Mouse (Mus musculus) megakaryocyte, embryonic 14.5 days (primary cell): ENCODE measurements around the gene Vps26b. TPM values are rescaled to one million over a fixed set of nuclear protein-coding genes. Genes with fewer than 3 reads are reported as not detected.

ENCODE experiments used
- H3K27me3 ChIP-seq: replicated peaks from 2 replicates; pipeline ENCODE3; 2012; ENCODE audit warnings: inconsistent platforms
- H3K36me3 ChIP-seq: replicated peaks from 2 replicates; pipeline ENCODE3; 2012; ENCODE audit warnings: low read length, inconsistent platforms, mixed read lengths
- H3K4me1 ChIP-seq: 2 replicates; pipeline ENCODE4 v1.6.1; 2012; ENCODE audit warnings: inconsistent platforms
- H3K4me3 ChIP-seq: replicated peaks from 2 replicates; pipeline ENCODE3; 2012; ENCODE audit warnings: moderate library complexity, mild to moderate bottlenecking, inconsistent platforms
- H3K9me3 ChIP-seq: 2 replicates; pipeline ENCODE4 v1.6.1; 2012; ENCODE audit warnings: inconsistent platforms
- FLI1 ChIP-seq: IDR thresholded peaks from 2 replicates; pipeline ENCODE4 v1.6.1; 2012; ENCODE audit warnings: low read length, inconsistent platforms, mixed read lengths
- GATA1 ChIP-seq: IDR thresholded peaks from 3 replicates; pipeline ENCODE4 v1.6.1; 2012; ENCODE audit warnings: mixed read lengths, low read length, inconsistent platforms, borderline replicate concordance
- polyA plus RNA-seq: library from polyadenylated mRNA; stranded (reverse); fragments of >175 nt; gene quantifications from 2 replicates; pipeline ENCODE4 v1.2.3, GENCODE M21; 2012; ENCODE audit warnings: low replicate concordance; ENCODE audit not compliant: insufficient read depth

The Vps26b gene
- polyA plus RNA-seq, 1 experiment = 21.3 TPM

DNA sequence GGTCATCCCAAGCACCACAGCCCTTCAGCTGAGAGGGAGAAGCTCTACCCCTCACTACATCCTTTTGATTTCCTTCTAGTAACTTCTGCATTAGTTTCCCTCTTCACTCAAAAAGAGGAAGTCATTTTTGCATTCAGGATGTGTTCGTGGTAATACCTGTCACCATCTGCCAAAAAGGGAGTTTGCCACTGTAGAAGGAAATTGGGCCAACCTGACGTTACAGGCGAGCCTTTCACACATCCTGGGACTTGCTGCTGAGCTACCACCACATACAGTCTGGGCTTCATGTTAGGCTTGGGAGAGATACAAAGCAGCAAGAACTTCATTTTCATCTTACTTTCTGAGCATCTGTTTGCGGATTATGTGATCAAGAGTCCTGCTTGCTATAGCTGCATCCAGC is 6.2 kb downstream of the Vps26b start:
- no peak for TF ChIP-seq FLI1
- TF ChIP-seq GATA1 = no peak
- Histone ChIP-seq H3K4me1 (peaks cover 59% of the 10 kb centered on the region), H3K27me3 (no peaks in the 10 kb centered on the region), H3K4me3 (no peak overlapping the region), H3K9me3 (no peaks in the 10 kb centered on the region), H3K36me3 (peaks cover 46% of the 10 kb centered on the region)

DNA sequence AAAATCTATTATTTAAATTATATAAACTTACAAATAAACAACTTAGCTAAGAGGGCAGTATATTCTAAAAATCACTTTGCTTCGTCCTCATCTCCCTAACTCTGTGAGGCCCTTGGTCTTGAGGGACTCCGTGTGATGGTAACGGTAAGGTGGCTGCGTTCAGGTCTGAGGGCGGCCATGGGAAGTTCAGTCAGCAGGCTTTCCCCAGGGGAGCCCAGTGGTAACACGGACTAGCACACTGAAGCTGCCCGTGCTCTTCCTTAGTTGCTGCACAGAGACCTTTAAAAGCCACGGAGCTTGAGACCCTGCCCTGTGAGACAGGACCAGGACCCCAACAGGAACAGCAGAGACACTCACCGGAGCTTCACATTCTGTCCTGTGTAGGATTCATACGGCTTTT is 10.9 kb downstream of the Vps26b start:
- H3K4me3 ChIP-seq = no peak overlapping the region
- H3K27me3 ChIP-seq = no peaks in the 10 kb centered on the region
- peaks cover 23% of the 10 kb centered on the region for H3K4me1 ChIP-seq
- TF ChIP-seq GATA1 (no peak), FLI1 (no peak)
- H3K36me3 ChIP-seq = peaks cover 85% of the 10 kb centered on the region
- H3K9me3 ChIP-seq = no peaks in the 10 kb centered on the region; the same call in 1 of the 2 replicates

DNA sequence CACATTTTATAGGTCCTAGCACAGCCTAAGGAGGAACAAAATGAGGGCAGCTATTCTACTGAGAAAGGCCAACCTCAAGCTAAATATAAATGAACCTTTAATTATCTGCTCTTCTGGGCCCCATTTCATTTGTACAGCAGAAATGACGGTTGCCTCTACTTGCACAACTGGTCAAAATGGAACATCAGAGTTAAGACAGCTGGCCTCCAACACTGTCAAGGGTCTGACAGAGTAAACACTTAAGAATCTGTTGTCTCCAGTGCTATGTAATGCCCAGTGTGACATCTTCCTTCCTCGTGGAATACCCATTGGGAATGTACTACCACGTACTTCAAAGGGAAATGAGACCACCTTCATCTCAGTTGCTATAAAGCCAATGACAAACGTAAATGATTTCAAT is 18.3 kb downstream of the Vps26b start:
- TF ChIP-seq GATA1 = no peak
- TF ChIP-seq FLI1 = no peak
- no peaks in the 10 kb centered on the region for H3K27me3 ChIP-seq
- no peaks in the 10 kb centered on the region for H3K4me1 ChIP-seq
- H3K9me3 ChIP-seq = no peaks in the 10 kb centered on the region; the same call in 1 of the 2 replicates
- H3K36me3 ChIP-seq = peaks cover 98% of the 10 kb centered on the region
- no peak overlapping the region for H3K4me3 ChIP-seq

DNA sequence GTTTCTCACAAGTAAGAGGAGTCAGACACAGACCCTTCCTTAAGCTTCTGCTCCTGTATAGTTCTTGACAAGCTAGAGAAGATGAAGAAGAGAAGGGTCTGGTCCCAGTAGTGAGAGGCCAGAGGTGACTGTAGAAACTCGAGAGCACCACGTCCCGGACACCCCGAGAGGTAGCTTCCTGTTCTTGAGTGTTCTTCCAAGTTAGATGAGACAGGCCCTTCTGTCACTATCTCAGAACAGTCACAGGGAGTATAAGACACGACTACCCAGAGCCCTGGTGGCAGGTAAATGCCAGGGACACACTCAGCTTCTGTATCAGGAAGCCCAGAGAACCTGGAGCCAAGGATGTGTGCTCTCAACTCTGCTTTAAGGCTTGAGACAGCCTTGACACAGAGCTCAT is 20.6 kb downstream of the Vps26b start:
- H3K27me3 ChIP-seq = no peaks in the 10 kb centered on the region
- H3K4me3 ChIP-seq = no peak overlapping the region
- TF ChIP-seq FLI1 (no peak), GATA1 (no peak)
- peaks cover 5% of the 10 kb centered on the region for H3K4me1 ChIP-seq
- peaks cover 97% of the 10 kb centered on the region for H3K36me3 ChIP-seq
- H3K9me3 ChIP-seq = no peaks in the 10 kb centered on the region

DNA sequence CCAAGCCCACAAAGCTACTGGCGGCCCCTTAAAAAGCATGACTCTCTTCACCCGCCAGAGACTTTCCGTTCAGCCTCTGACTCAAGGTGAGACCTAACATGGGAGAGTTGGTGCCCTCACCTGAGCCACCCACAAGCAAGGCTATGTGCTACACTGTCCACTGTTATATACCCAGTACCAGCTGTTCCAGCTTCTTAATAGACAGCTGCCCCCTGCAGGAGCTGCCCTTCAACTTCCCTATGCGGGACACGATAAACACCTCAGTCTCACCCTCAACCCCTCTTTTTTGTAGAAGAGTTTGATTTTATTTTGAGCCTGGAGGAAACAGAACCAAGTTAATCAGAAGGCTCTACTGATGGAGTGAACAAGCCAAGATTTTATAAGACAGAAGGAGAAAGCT is 23.0 kb downstream of the Vps26b start:
- H3K36me3 ChIP-seq = peaks cover 90% of the 10 kb centered on the region
- no peak for TF ChIP-seq FLI1
- no peak for TF ChIP-seq GATA1
- H3K4me1 ChIP-seq = peaks cover 22% of the 10 kb centered on the region
- H3K9me3 ChIP-seq = no peaks in the 10 kb centered on the region
- no peak overlapping the region for H3K4me3 ChIP-seq
- H3K27me3 ChIP-seq = no peaks in the 10 kb centered on the region

DNA sequence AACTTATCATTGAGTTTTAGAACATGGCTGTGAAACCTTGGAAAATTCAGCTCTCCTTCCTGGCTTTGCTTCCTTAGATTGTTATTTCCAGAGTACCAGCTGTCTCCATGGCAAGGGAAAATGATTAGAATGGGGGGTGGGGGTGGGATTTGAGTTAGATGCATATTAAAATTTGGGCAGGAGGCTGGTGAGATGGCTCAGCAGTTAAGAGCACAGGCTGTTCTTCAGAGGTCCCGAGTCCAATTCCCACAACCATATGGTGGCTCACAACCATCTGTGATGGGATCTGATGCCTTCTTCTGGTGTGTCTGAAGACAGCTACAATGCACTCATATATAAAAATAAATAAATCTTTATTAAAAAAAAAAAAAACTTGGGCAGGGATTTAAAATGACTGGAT is 23.9 kb downstream of the Vps26b start:
- Histone ChIP-seq H3K4me1 (peaks cover 30% of the 10 kb centered on the region), H3K36me3 (peaks cover 81% of the 10 kb centered on the region), H3K9me3 (no peaks in the 10 kb centered on the region), H3K27me3 (no peaks in the 10 kb centered on the region), H3K4me3 (no peak overlapping the region)
- TF ChIP-seq GATA1 (no peak), FLI1 (no peak)

DNA sequence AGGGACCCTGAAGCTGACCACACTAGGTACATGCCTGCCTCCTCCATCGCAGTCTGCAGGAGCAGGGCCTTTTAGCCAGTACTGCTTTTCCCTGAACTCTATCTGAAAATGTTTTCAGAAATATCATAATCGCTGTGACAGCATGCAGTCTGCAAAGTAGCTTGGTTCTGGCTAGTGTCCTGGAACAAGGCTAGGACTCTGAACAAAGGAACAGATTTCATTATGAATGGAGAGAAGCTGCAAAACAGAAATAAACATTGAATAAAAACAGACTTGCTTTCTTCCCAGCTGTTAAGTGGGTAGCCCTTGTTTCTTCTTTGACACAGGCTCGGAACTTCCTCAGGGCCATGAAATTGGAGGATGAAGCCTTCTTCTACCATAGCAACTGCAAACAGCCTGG is 24.6 kb downstream of the Vps26b start:
- Histone ChIP-seq H3K27me3 (no peaks in the 10 kb centered on the region), H3K4me1 (peaks cover 37% of the 10 kb centered on the region), H3K36me3 (peaks cover 75% of the 10 kb centered on the region), H3K4me3 (no peak overlapping the region), H3K9me3 (no peaks in the 10 kb centered on the region)
- TF ChIP-seq GATA1 (no peak), FLI1 (no peak)

DNA sequence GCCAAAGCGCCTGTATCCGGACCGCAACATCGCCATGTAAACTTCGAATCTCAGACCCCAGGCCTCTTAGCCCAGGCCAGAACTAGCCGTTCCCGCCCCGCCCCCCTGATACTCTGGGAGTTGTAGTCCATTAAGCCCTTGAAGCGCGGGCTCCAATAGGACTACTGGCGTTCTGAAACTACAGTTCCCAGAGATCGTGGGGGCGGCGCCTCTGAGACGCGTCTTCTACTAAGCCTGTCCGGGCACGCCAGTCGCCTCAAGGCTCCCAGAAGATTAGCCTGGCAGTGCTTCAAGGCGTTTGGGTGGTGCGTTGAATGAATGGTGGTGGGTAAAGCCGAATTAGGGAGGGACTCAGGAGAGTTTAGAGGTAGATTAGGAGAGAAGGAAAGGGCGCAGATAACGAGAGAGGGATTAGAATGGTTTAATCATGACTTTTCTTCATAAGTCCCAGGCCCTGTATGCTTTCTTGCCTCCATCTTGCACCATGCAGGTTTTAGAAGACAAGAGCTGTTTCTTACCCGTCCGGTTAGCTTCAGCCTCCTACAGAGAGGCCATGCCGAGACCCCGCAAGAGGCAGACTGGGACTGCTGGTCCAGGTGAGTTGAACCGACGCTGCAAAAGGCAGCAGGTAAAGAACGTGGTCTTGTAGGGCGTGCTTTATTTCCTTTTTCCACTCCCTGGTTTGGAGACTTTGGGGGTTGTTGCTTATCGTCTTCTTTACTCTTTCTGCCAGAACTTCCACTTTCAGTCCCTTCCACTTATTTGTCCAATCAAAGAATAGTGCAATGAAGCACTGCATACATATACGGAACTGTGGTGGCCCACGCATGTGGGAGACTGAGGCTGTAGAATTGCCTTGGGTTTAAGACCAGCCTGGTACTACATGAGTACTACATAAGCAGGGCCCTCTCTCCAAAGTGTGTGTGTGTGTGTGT is 30.1 kb downstream of the Vps26b start, which contains the start of the genes Acad8 and Thyn1:
TSS of gene Acad8 (minus strand) at position 106 of the 935 bp plus-strand sequence.
TSS of gene Thyn1 (plus strand) at position 250 of the 935 bp plus-strand sequence.
- peaks cover 21% of the 10 kb centered on the region for H3K36me3 ChIP-seq
- no peaks in the 10 kb centered on the region for H3K9me3 ChIP-seq
- H3K4me1 ChIP-seq = peaks cover 61% of the 10 kb centered on the region
- H3K27me3 ChIP-seq = no peaks in the 10 kb centered on the region
- H3K4me3 ChIP-seq = peak within 1 kb of the TSS; percentile 99
- TF ChIP-seq GATA1 = no peak
- no peak for TF ChIP-seq FLI1

DNA sequence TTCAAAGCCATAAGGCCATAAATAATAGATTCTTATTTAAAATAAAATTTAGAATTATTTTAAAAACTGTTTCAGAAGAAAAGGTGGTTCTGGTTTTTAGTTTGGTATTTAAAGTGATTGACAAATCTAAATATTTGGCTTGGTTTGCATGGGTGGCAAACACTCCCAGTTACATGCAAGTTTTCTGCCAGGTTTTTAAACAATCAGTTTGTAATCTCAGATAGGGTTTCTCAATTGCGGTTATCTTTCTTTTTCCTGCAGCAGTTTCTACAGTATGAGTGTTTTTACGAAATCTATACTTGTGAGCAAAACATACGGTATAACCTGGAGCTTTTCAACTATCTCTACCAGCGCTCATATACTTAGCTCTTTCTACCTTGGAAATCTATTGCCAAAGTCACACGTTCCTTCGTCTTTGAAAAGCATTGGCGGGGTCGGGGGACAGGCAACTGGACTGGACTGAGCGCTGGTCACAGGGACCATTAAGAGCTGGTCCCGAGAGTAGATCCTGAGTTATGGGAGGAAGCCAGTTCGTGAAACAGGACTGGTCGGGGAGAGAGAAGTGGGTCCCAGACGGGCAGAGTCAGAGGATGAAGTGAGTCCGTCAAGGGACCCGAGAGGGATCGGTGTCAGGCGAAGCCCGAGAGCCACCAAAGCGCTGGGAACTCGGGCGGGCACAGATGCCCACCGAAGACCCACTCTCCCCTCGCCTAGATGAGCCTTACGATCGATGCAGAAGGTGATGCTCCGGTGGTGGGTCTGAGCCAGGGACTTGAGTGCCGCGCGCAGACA is 31.0 kb downstream of the Vps26b start:
- Histone ChIP-seq H3K4me3 (peak overlapping the region; percentile 99), H3K27me3 (no peaks in the 10 kb centered on the region), H3K9me3 (no peaks in the 10 kb centered on the region), H3K4me1 (peaks cover 53% of the 10 kb centered on the region), H3K36me3 (peaks cover 12% of the 10 kb centered on the region)
- TF ChIP-seq GATA1 (no peak), FLI1 (no peak)
